Mouse (Mus musculus) regulatory T cell (primary cell): ENCODE measurements around the gene Prpf6.

Experiments used
- in situ Hi-C: fragments of 300-600 bp; cut with MboI, MseI; formaldehyde crosslinking; loops from one replicate; pipeline ENCODE4 v1.15.1; 2025; ENCODE audit warnings: high pct_unique_total_duplicates

Prpf6 gene

GRCm38 (mm10) chr2:181657441-181657840, 65.8 kb downstream of the Prpf6 start:
- in situ Hi-C loops: no loop called here

DNA sequence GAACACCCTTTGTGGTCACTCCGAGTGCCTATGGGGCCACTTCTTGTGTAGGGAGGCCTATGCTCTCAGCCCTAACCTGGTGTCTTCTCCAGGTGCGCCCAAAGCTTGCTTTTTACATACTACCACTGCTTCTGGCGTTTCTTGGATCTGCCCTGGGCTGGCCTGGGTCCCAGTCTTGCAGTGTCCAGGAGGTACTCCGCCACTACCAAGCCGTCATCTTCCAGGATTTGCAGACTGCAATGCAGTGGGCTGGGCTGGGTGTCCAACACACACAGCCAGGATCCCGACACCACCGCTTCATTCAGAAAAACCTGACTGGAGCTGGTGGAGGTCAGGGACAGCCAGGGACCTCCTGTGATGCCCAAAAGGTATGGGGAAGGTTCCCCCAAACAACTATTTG, 66.9 kb downstream of the Prpf6 start:
- in situ Hi-C loops: no loop called here

- in situ Hi-C loops: no loop called here
Observed at GRCm38 (mm10) chr2:181658930-181659555, 67.4 kb downstream of the Prpf6 start.

DNA sequence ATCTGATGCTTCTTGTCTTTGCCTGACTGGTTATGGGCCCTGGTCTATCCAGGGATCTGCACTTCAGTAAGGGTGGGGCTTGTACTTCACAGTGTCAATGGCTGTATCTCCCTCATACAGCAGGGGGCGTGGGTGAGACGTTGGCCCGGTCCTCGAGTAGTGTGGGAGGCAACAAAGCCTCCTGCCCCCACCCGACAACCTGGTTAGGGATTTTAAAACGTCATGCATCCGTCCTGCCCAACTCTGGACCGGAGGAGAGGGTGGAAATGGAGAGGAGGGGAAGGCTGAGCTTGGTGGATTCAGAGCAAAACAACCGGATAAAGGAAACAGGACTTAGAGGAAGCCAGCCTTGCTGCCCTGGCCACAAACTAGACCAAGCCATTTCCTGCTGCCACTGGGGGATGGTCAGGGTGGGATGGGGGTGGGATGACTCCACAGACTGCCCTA, 68.0 kb downstream of the Prpf6 start:
- in situ Hi-C loops: no loop called here

GRCm38 (mm10) chr2:181662620-181663297, 71.1 kb downstream of the Prpf6 start:
- in situ Hi-C loops: no loop called here

- in situ Hi-C loops: no loop called here
Observed at GRCm38 (mm10) chr2:181663298-181663630, 71.6 kb downstream of the Prpf6 start.

GRCm38 (mm10) chr2:181670285-181670912, 78.7 kb downstream of the Prpf6 start:
- in situ Hi-C loops: no loop called here

- in situ Hi-C loops: no loop called here
Observed at GRCm38 (mm10) chr2:181670913-181671311, 79.2 kb downstream of the Prpf6 start.

- in situ Hi-C loops: no loop called here
Observed at GRCm38 (mm10) chr2:181671326-181671725, 79.7 kb downstream of the Prpf6 start, which contains the start of gene Sox18. Gene Sox18, minus strand, starts transcription at chr2:181671640.

DNA sequence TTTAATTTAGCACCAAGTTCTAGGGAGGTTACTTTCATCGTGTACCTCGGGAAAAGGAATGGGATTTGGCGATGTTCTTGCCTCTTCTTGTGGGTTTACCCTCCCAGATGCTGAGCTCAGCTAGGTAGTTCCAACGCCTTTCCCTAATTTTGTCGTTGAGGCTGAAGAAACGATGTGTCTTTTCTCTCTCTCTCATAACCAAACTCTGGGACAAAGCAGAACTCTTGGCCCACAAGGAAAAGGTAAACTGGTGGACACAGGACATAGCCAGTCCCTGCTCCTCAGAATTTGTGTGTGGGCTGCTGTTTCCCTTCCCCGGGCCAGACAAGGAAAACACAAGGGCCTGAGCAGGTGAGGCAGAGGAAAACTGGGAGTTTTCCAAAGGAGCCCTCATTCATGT, 80.3 kb downstream of the Prpf6 start:
- in situ Hi-C loops: no loop called here

DNA sequence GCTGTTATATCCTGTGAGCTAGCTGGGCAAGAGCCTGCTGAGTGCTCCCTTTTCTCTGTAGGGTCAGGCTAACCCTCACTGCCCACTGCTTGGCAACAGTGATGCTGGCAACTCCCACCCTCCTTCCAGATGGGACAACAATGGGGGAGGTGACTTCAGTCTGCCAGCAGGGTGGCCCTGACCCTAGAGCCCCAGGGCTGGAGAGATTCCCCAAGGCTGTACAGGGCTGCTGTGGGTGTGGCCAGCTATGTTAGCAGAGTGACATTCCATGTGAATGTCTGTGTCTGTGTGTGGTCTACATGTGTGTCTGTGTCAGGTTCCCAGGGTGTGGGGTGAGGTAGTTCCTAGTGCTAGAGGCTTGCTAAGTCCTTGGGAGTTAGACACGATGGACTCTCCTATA, 81.8 kb downstream of the Prpf6 start:
- in situ Hi-C loops: no loop called here

- in situ Hi-C loops: no loop called here
Observed at GRCm38 (mm10) chr2:181674934-181675333, 83.3 kb downstream of the Prpf6 start.

GRCm38 (mm10) chr2:181675454-181675853, 83.8 kb downstream of the Prpf6 start:
- in situ Hi-C loops: no loop called here

- in situ Hi-C loops: no loop called here
Observed at GRCm38 (mm10) chr2:181676424-181676823, 84.8 kb downstream of the Prpf6 start.

DNA sequence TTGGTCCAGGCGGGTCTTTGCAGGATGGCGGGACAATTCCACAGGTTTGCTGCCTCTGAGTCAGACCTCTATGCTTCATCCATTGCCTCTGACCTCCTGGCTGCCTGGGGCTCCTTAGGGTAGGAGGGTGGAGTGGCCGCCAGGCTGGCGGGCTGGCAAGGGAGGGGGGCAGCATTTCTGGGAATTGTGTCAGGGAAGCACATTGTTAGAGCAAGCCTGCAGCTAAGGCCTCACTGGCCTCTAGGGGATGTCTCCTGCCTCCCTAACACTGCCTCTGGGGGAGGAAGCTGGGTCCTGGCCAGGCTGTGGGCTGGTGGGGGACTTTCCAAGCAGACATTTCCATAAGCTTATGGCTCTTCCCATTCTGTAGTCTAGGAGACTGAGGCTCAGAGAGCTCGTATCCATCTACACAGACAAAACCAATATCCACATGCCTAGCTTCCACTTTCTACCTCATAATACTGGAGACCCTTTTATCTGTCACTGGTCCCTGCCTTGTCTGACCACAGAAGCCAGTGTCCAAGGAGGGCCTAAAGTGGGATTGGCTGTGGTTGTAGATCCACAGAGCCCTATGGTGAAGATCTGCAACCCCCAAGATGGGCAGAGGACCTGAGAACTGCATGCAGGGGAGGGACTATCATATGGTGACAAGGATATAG, 85.6 kb downstream of the Prpf6 start:
- in situ Hi-C loops: no loop called here

DNA sequence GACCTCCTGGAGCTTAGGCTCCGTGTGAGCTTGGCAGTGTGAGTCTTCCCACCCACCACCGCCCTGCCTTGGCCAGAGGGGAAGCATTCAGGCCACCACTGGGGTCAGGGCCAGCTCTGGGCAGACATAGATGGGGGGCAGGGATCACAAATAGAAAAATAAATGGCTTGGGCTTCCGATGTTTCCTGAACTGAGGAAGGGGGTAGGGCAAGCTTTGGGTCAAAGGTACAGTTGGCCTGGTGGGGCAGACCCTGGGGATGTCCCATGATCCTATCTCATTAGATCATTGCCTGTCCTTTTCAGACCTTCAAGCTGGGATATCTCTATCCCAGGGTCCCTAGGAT, 86.1 kb downstream of the Prpf6 start:
- in situ Hi-C loops: no loop called here

GRCm38 (mm10) chr2:181678780-181679179, 87.1 kb downstream of the Prpf6 start:
- in situ Hi-C loops: no loop called here

DNA sequence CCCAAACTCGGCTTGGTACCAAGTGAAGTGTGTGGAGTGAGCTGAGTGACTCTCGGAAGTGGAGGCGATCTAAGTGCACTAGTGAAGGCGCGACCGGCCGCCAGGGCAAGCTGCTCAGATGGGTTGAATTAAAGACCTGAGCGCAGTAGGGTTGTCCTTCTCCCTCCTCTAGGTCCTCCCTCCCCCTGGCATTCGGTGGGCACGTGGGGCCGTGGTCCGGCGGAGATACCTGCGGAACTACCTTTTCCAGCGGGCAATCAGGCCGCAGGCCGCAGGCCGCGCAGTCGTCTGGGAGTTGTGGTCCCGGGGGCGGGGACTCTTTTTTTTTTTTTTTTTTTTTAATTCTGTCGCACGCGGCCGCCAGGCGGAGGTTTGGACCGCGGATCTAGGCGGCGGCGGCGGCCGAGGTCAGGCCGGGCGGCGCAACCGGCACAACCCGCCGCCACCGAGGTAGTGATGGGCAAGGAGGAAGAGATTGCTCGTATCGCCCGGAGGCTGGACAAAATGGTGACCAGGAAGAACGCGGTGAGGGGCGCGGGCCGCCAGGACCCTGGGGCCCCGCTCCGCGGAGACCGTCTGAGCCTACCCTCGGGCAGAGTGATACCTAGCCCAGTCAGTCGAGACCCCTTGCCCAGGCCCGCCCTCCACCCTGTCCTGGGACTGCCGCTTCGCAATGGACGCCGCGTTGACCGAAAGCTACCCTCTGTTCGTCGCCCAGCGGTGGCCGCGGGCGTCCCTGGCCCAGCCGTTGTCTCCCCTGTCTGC, 88.5 kb downstream of the Prpf6 start, which contains the start of gene Tcea2:
Gene Tcea2 (plus strand): TSS at position 360 of the 765 bp plus-strand sequence.
- in situ Hi-C loops: no loop called here

DNA sequence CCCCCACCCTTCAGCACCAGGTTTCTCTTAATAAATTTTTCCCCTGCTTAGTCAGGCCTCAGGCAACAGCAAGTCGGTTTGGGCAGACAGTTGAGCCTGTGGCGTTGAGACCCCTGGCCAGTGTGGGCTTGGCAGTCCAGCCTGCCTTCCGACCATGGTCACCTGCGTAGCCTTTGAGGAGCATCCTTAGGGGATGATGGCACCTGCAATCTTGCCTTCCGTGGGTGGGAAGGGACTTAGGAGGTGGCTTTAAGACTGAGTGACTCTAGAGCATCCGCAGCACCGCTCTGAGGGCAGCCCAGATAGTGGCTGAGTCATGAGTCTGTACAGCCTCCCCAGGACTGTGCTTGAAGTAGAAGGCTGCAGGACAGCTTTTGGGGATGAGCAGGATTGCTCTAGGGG, 89.0 kb downstream of the Prpf6 start:
- in situ Hi-C loops: no loop called here

DNA sequence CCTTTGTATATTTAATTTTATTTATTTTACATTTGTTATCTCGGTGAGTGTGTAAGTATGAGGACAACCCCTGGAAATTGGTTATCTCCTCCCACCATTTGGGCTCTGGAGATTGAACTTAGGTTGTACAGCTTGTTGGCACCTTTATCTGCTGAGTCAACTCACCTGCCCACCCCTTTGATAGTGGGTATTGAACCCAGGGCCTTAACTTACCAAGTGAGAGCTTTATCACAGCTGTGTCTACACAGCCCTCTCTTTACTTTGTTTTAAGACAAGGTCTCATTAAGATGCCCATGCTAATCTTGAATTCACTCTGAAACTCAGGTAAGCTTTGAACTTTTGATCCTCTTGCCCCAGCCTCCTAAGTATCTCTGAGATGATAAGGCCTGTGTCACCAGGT, 90.3 kb downstream of the Prpf6 start:
- in situ Hi-C loops: no loop called here

DNA sequence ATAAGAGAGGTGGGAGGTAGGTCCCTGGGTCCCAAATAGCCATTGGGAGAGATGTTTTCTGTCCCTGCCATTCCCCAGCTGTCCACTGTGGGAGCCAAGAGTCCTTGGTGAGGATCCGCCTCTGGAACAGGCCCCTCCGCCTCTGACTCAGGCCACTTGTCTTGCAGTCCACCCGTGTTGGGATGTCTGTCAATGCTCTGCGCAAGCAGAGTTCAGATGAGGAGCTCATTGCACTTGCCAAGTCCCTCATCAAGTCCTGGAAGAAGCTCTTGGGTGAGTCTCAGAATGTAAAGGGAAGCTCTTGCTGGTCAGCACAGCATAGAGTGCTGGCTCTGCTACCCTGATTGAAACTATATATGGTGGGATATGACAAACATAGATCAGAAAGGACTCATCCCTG, 91.7 kb downstream of the Prpf6 start:
- in situ Hi-C loops: no loop called here

GRCm38 (mm10) chr2:181684713-181685112, 93.0 kb downstream of the Prpf6 start:
- in situ Hi-C loops: no loop called here
